Mouse (Mus musculus): ENCODE measurements around the gene Nectin2. TPM values are rescaled to one million over a fixed set of nuclear protein-coding genes. Genes with fewer than 3 reads are reported as not detected.

Nectin2 gene
- total RNA-seq, 2 experiments from 2014 or later = 5.2 to 5.8 TPM

GRCm38 (mm10) chr7:19743791-19744190, 6.5 kb downstream of the Nectin2 start:
- no peak for DNase-seq

GRCm38 (mm10) chr7:19742468-19742867, 7.8 kb downstream of the Nectin2 start:
- no peak for DNase-seq

GRCm38 (mm10) chr7:19741329-19742031, 8.8 kb downstream of the Nectin2 start:
- no peak for DNase-seq

GRCm38 (mm10) chr7:19740269-19740668, 10.0 kb downstream of the Nectin2 start:
- no peak for DNase-seq

GRCm38 (mm10) chr7:19738771-19739170, 11.5 kb downstream of the Nectin2 start:
- DNase-seq = no peak

- no peak for DNase-seq
These were observed 13.8 kb downstream of the Nectin2 start for GRCm38 (mm10) chr7:19736389-19737057.

- no peak for DNase-seq
These were observed 16.1 kb downstream of the Nectin2 start for GRCm38 (mm10) chr7:19734178-19734666.

GRCm38 (mm10) chr7:19726541-19726940, 23.7 kb downstream of the Nectin2 start:
- no peak for DNase-seq

- DNase-seq = no peak
These were observed 26.1 kb downstream of the Nectin2 start for GRCm38 (mm10) chr7:19724167-19724566.

GRCm38 (mm10) chr7:19722754-19723195, 27.5 kb downstream of the Nectin2 start:
- no peak for DNase-seq

GRCm38 (mm10) chr7:19719200-19719599, 31.1 kb downstream of the Nectin2 start:
- DNase-seq = no peak

GRCm38 (mm10) chr7:19718297-19718952, 31.9 kb downstream of the Nectin2 start:
- DNase-seq = no peak

GRCm38 (mm10) chr7:19717346-19717745, 32.9 kb downstream of the Nectin2 start:
- DNase-seq = no peak

GRCm38 (mm10) chr7:19716822-19717221, 33.5 kb downstream of the Nectin2 start:
- no peak for DNase-seq

GRCm38 (mm10) chr7:19716055-19716682, 34.1 kb downstream of the Nectin2 start:
- DNase-seq = no peak

GRCm38 (mm10) chr7:19715239-19716054, 34.8 kb downstream of the Nectin2 start, which contains the start of gene Tomm40:
Gene Tomm40, minus strand, starts transcription at chr7:19715438.
- peak; percentile 99 to 100 for DNase-seq

GRCm38 (mm10) chr7:19714836-19715235, 35.4 kb downstream of the Nectin2 start:
- DNase-seq = no peak

- DNase-seq = no peak
These were observed 36.7 kb downstream of the Nectin2 start for GRCm38 (mm10) chr7:19713598-19713997.

GRCm38 (mm10) chr7:19713196-19713595, 37.1 kb downstream of the Nectin2 start:
- DNase-seq = no peak

- DNase-seq = no peak
These were observed 37.9 kb downstream of the Nectin2 start for GRCm38 (mm10) chr7:19712414-19712813.

- DNase-seq = no peak
These were observed 39.6 kb downstream of the Nectin2 start for GRCm38 (mm10) chr7:19710650-19711049.

GRCm38 (mm10) chr7:19705271-19705670, 45.0 kb downstream of the Nectin2 start:
- no peak for DNase-seq

Data from layer of hippocampus, postnatal 36 days (tissue).